Mouse (Mus musculus): ENCODE results near the gene Ndufs2.

Ndufs2 gene

GRCm38 (mm10) chr1:171187851-171188700 is 63.1 kb downstream of the Ndufs2 start:
- Histone ChIP-seq H3K36me3 (ENCODE audit: insufficient read depth, low read length) (no peaks in the 10 kb centered on the region), H3K4me3 (replicated peaks; ENCODE audit: low read length) (no peak overlapping the region), H3K27me3 (ENCODE audit: insufficient read depth, low read length) (peaks cover 27% of the 10 kb centered on the region), H3K9me3 (ENCODE audit: low read length) (no peaks in the 10 kb centered on the region), H3K4me1 (replicated peaks; ENCODE audit: low read depth, low read length) (peaks cover 62% of the 10 kb centered on the region)
- no peak for TF ChIP-seq CTCF (conservative IDR thresholded peaks at IDR 0.05; ENCODE audit: low read length)
- TF ChIP-seq POU5F1 (IDR thresholded peaks at IDR 0.05; ENCODE audit: borderline replicate concordance, low read length): no peak
- no peak for TF ChIP-seq NANOG (IDR thresholded peaks at IDR 0.05; ENCODE audit: borderline replicate concordance, low read length)

- peaks cover 55% of the 10 kb centered on the region for H3K4me1 ChIP-seq (replicated peaks; ENCODE audit: low read depth, low read length)
- TF ChIP-seq POU5F1 (IDR thresholded peaks at IDR 0.05; ENCODE audit: borderline replicate concordance, low read length) (no peak), NANOG (IDR thresholded peaks at IDR 0.05; ENCODE audit: borderline replicate concordance, low read length) (no peak), CTCF (conservative IDR thresholded peaks at IDR 0.05; ENCODE audit: low read length) (no peak)
- H3K4me3 ChIP-seq (replicated peaks; ENCODE audit: low read length): peak overlapping the region; percentile 15
- no peaks in the 10 kb centered on the region for H3K9me3 ChIP-seq (ENCODE audit: low read length)
- H3K36me3 ChIP-seq (ENCODE audit: insufficient read depth, low read length): no peaks in the 10 kb centered on the region
- peaks cover 12% of the 10 kb centered on the region; the same call in 1 of the 2 replicates for H3K27me3 ChIP-seq (ENCODE audit: insufficient read depth, low read length)
Observed at GRCm38 (mm10) chr1:171185655-171186054, 65.5 kb downstream of the Ndufs2 start.
